Mouse (Mus musculus) kidney, adult 2 months (tissue): ENCODE results near the gene Armc6. TPM values are rescaled to one million over a fixed set of nuclear protein-coding genes. Genes with fewer than 3 reads are reported as not detected.

Experiments used
- DNase-seq: peaks from one replicate; pipeline ENCODE4 v3.0.0; 2021
- H3K27ac ChIP-seq: fragments of 200-500 bp; 2 replicates; pipeline ENCODE4 v1.5.1; 2012; ENCODE audit warnings: low read depth, low read length, control low read depth, inconsistent platforms; ENCODE audit not compliant: insufficient read depth
- H3K27me3 ChIP-seq: fragments of 200-500 bp; replicated peaks from 2 replicates; pipeline ENCODE4 v1.6.1; 2012; ENCODE audit warnings: mild to moderate bottlenecking, moderate library complexity, low read length, inconsistent platforms; ENCODE audit not compliant: control insufficient read depth, insufficient read depth
- H3K36me3 ChIP-seq: fragments of 200-500 bp; 2 replicates; pipeline ENCODE4 v1.6.1; 2012; ENCODE audit warnings: mild to moderate bottlenecking, moderate library complexity, low read length, inconsistent platforms; ENCODE audit not compliant: control insufficient read depth, insufficient read depth
- H3K4me1 ChIP-seq: fragments of 200-500 bp; 2 replicates; pipeline ENCODE4 v1.6.1; 2011; ENCODE audit warnings: low read length; ENCODE audit not compliant: control insufficient read depth, insufficient read depth
- H3K4me3 ChIP-seq: fragments of 200-500 bp; 2 replicates; pipeline ENCODE4 v1.5.1; 2011; ENCODE audit warnings: mild to moderate bottlenecking, low read depth, low read length, control low read depth; ENCODE audit not compliant: insufficient read depth
- CTCF ChIP-seq: fragments of 200-500 bp; conservative IDR thresholded peaks from 2 replicates; pipeline ENCODE4 v1.5.1; 2011; ENCODE audit warnings: low read depth, mild to moderate bottlenecking, control low read depth, low read length, moderate library complexity, mixed read lengths; ENCODE audit not compliant: insufficient read depth, insufficient read length
- POLR2A ChIP-seq: fragments of 200-500 bp; IDR thresholded peaks from one replicate; pipeline ENCODE4 v1.6.1; 2011; ENCODE audit warnings: low read depth, low read length, control low read depth
- WGBS: fragments of 180-500 bp; shearing (Covaris S2); methylation state at CpG from one replicate; pipeline ENCODE4 v1.1.7; 2018; 5-methylcytosine and 5-hydroxymethylcytosine counted together
- polyA plus RNA-seq: library from polyadenylated mRNA; depleted of rRNA; stranded (reverse); fragments of >200 nt; gene quantifications from 2 replicates; pipeline ENCODE4 v1.2.3, GENCODE M21; 2012

Gene Armc6
- polyA plus RNA-seq, 1 experiment: 14.2 TPM

DNA sequence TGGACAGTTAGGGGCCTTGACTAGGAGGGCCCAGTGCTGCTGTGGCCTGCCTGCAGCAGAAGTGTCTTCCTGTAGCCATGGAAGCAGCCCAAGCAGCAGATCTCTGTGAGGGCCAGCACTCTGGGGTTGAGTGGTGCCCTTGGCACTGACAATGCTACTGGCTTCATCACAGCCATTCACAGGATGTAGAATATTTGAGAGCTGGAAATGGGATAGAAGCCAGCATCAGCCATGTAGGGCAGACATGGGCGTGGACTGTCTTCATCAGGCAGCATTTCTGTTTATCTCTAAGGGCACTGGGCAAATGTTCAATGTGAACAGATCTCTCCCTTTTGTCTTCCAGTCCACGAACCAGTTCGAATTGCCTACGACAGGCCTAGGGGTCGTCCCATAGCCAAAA is 24.3 kb upstream of the Armc6 start:
- no peaks in the 10 kb centered on the region for H3K27me3 ChIP-seq
- no peak overlapping the region for H3K27ac ChIP-seq
- no peaks in the 10 kb centered on the region for H3K4me1 ChIP-seq
- no peak for DNase-seq
- H3K36me3 ChIP-seq: no peaks in the 10 kb centered on the region; the same call in 1 of the 2 replicates
- 88% methylated on average over 5 of the region's 5 CpGs for WGBS
- H3K4me3 ChIP-seq: no peak overlapping the region
- TF ChIP-seq POLR2A: no peak
- TF ChIP-seq CTCF: no peak

DNA sequence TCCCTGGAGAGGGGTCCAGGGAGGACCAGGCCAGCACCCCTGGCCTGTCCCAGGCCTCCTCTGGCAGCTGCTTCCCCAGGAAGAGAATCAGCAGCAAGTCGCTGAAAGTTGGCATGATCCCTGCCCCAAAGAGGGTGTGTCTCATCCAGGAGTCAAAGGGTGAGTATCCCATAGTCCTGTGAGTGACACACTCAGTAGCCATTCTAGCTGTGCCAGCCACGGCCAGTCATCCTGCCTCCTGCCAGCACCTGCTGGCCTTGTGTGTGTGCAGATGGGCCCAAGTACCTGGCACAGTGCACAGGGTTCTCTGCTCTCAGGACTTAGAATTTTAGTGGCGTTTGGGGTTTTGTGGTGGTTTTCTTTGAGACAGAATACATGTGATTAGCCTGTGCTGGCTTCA is 23.2 kb upstream of the Armc6 start:
- no peaks in the 10 kb centered on the region for H3K4me1 ChIP-seq
- no peaks in the 10 kb centered on the region for H3K27me3 ChIP-seq
- no peak overlapping the region for H3K27ac ChIP-seq
- no peak for DNase-seq
- H3K4me3 ChIP-seq: no peak overlapping the region
- TF ChIP-seq POLR2A: no peak
- no peak for TF ChIP-seq CTCF
- H3K36me3 ChIP-seq: no peaks in the 10 kb centered on the region; the same call in 1 of the 2 replicates
- WGBS: 53% methylated on average over 3 of the region's 3 CpGs

DNA sequence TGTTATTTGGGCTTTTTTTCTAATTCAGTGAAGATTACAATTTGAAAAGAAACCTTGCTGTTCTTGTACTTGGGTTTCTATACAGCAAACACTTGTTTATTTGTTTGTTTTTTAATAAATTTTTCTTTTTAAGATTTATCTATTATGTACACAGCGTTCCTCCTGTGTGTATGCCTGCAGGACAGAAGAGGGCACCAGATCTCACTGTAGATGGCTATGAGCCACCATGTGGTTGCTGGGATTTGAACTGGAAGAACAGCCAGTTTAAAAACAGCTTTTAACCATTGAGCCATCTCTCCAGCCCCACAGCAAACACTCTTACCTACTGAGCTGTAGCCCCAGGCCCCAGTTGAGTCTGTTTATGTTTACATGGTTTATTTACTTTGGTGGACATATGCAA is 20.4 kb upstream of the Armc6 start:
- H3K36me3 ChIP-seq: peaks cover 2% of the 10 kb centered on the region
- TF ChIP-seq POLR2A (no peak), CTCF (no peak)
- H3K4me1 ChIP-seq: no peaks in the 10 kb centered on the region
- H3K4me3 ChIP-seq: no peak overlapping the region
- no peak overlapping the region for H3K27ac ChIP-seq
- H3K27me3 ChIP-seq: no peaks in the 10 kb centered on the region
- no peak for DNase-seq
- 66% methylated on average over 1 of the region's 1 CpGs for WGBS

DNA sequence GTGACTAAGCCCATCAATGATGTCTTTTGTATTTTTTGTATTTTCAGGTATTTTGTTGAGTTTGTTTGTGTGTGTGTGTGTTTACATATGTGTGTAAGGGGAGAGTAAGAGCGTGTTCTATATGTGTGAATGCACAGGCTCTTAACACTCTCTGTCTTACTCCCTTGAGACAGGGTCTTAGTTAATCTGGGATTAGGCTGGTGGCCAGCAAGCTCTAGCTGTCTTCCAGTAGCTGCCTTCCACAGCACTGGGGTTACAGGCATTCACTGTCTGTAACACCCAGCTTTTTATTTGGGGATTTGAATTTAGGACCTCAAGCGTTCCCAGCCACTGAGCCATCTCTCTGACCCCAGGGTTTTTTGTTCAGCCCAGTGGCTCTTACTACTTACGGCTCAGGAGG is 13.6 kb upstream of the Armc6 start:
- Histone ChIP-seq H3K4me1 (no peaks in the 10 kb centered on the region), H3K4me3 (no peak overlapping the region), H3K27me3 (no peaks in the 10 kb centered on the region), H3K27ac (no peak overlapping the region), H3K36me3 (peaks cover 4% of the 10 kb centered on the region)
- DNase-seq: no peak
- WGBS: 94% methylated on average over 3 of the region's 3 CpGs
- TF ChIP-seq POLR2A (no peak), CTCF (no peak)

DNA sequence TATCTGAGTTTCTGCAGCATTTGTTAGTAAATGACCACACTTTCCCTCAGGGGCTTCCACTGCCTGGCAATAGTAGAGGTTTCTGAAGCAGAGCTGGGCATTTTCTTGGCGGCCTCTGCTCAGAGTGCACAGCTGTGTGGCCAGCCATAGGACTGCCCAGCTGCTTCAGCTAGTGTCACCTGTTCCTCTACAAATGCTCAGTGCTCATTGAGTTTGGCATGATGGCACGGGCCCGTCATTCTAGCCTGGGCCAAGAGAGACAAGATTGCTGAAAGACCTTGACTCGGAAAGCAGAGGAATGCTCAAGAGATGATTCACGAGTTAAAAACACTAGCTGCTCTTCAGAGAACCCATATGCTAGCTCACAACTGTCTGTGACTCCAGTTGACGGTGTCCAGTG is 12.4 kb upstream of the Armc6 start:
- no peaks in the 10 kb centered on the region for H3K4me1 ChIP-seq
- DNase-seq: no peak
- no peak overlapping the region for H3K27ac ChIP-seq
- H3K4me3 ChIP-seq: no peak overlapping the region
- TF ChIP-seq CTCF: no peak
- TF ChIP-seq POLR2A: no peak
- H3K36me3 ChIP-seq: peaks cover 2% of the 10 kb centered on the region
- no peaks in the 10 kb centered on the region for H3K27me3 ChIP-seq
- WGBS: 88% methylated on average over 6 of the region's 6 CpGs

DNA sequence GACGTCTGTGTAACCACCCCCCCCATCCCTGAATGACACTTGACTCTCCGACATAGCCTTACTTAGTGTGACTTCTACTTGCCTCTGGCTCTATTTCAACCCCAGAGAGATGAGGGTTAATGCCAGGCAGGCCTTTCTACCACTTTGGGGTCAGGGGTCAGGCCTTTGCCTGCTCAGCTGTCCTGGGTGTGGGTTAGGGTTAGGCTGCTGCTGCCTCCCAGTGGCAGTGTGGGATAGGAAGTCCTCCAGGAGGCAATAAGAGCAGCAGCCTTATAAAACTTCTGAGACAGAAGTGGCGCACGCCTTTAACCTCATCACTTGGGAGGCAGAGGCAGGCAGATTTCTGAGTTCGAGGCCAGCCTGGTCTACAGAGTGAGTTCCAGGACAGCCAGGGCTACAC is 6.4 kb upstream of the Armc6 start:
- Histone ChIP-seq H3K27ac (no peak overlapping the region), H3K4me3 (no peak overlapping the region), H3K27me3 (no peaks in the 10 kb centered on the region), H3K36me3 (peaks cover 2% of the 10 kb centered on the region), H3K4me1 (peaks cover 4% of the 10 kb centered on the region; the same call in 1 of the 2 replicates)
- 90% methylated on average over 5 of the region's 5 CpGs for WGBS
- TF ChIP-seq CTCF (peak; percentile 42; the same call in 1 of the 2 replicates), POLR2A (no peak)
- DNase-seq: no peak

DNA sequence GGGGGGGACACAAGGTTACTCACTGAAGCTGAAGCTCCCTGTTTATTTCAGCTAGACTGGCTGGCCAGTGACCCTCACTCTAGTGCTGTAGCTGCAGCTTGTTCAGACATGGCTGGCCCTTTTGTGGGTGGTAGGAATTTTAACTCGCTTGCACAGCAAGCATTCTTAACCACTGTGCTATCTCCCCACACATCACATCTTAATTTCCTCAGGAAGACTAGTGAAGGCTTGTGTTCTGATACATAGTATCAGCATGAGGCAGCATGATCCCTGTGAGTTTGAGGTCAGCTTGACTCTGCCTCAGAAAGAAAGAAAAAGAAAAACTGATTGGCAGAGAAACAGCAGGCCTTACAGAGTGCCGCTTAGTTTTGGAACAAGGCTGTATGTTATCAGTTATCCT is 3.6 kb upstream of the Armc6 start:
- Histone ChIP-seq H3K27ac (no peak overlapping the region), H3K4me1 (peaks cover 7% of the 10 kb centered on the region; the same call in 1 of the 2 replicates), H3K4me3 (no peak overlapping the region), H3K27me3 (no peaks in the 10 kb centered on the region), H3K36me3 (no peaks in the 10 kb centered on the region; the same call in 1 of the 2 replicates)
- WGBS: 84% methylated on average over 2 of the region's 2 CpGs
- DNase-seq: no peak
- TF ChIP-seq POLR2A (no peak), CTCF (no peak)

DNA sequence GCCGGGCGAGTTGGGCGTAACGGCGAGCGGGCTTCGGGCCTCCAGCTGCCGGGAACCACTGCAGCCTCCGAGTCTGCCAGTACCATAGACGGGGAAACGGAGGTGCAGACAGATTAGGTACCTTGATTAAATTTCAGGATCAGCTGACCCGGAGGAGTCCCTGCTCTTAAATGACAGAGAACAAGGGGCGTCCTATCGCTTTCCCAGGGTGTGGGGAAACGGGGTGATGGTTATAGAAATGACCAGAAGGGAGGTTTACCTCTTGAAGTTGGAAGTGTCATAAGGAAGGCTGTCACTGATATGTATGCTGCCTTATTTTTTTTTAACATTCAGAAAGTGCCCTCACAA is 489 bp upstream of the Armc6 start:
- Histone ChIP-seq H3K4me1 (peaks cover 7% of the 10 kb centered on the region; the same call in 1 of the 2 replicates), H3K36me3 (no peaks in the 10 kb centered on the region; the same call in 1 of the 2 replicates), H3K4me3 (peak overlapping the region; percentile 63), H3K27me3 (no peaks in the 10 kb centered on the region), H3K27ac (no peak overlapping the region)
- 0% methylated on average over 15 of the region's 15 CpGs for WGBS
- TF ChIP-seq CTCF (no peak), POLR2A (no peak)
- no peak for DNase-seq
